Mouse (Mus musculus): ENCODE measurements around the gene Tmod1.

- TF ChIP-seq GATA1 (IDR thresholded peaks at IDR 0.05; ENCODE audit: low read length) (no peak), TAL1 (IDR thresholded peaks at IDR 0.05; ENCODE audit: low read length) (no peak)
These were observed 30.5 kb upstream of the Tmod1 start for GRCm38 (mm10) chr4:46008142-46008793.
